Mouse (Mus musculus) liver, embryonic 14.5 days (tissue): ENCODE measurements at regions not wholly inside any gene's neighbourhood (a gene's known extent, or its start where the extent isn't known, plus 50 kb on each side); places are given as distances from the start of the nearest gene placed in this dataset.

Experiments
- CTCF ChIP-seq: IDR thresholded peaks from 2 replicates; pipeline ENCODE4 v1.5.1; 2016; ENCODE audit warnings: antibody characterized with exemption, low read depth, control low read depth
- EP300 ChIP-seq: IDR thresholded peaks from 2 replicates; pipeline ENCODE4 v1.6.1; 2016; ENCODE audit warnings: antibody characterized with exemption, low read depth

DNA sequence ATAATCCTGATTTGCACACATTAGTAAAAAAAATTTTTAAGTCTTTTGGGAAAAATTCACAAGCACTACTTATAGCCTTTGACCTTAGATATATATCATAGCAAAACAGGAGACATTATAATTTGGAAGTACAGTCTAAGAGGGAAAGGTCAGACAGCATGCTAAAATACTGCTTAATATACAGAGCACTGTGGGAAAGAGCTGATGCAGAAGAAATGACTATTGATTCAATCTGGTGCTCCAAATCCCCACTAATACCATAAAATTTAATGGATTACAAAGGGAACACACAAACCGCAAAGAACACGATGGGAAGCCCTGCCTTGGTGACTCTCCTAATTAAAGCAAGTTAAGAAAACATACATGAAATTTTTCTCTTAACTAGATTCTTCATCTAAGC lies 126.3 kb downstream of the S1pr1 start:
- TF ChIP-seq CTCF (no peak), EP300 (no peak)
